Mouse (Mus musculus) heart, postnatal 25 days (tissue): ENCODE measurements around the gene Sh2d3c. TPM values are rescaled to one million over a fixed set of nuclear protein-coding genes. Genes with fewer than 3 reads are reported as not detected.

ENCODE experiments used
- DNase-seq: peaks from one replicate; pipeline ENCODE4 v3.0.0; 2022; ENCODE audit warnings: low spot score
- intact Hi-C: fragments of 180-260 bp; cut with DNase I; formaldehyde crosslinking; loops from one replicate; pipeline ENCODE4 v1.15.1; 2025
- total RNA-seq, 2 experiments: library from RNA; stranded (reverse); gene quantifications; 2 replicates each; pipeline ENCODE4 v1.2.3; 2021

Sh2d3c gene
- total RNA-seq, 2 experiments from 2014 or later, result 20.7 to 25.4 TPM

DNA sequence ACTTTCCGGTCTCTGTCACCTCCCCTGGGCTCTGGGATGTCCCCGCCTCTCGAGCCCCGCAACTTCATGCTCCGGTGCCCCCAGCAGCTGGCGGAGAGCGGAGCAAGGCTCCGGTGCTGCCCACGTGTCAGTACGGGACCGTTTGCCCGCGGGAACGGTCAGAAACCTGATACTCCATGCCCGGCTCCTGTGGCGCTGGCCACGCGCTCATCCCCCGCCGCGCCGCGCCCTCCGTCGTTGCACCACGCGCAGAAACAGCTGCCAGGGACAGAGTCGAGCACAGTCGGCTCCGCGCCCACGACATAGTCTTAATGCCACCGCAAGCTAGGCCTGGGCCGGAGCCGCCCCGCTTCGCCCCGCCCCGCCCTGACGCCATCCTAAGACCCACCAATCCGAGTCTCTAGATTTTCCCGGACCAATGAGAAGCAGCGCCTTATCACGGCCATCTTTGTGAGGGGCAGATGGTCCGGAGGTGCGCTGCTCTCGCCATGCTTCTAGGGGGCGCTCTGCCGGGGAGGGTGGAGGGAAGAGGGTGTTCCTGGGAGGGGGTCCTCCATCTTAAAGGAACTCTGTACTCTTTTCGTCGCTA is 26.9 kb upstream of the Sh2d3c start:
- intact Hi-C loops, result loop anchor here (2.0 kb wide), 1 partner anchor 15 kb away; no protein-coding TSS in a partner anchor
- DNase-seq, result peak; percentile 92

DNA sequence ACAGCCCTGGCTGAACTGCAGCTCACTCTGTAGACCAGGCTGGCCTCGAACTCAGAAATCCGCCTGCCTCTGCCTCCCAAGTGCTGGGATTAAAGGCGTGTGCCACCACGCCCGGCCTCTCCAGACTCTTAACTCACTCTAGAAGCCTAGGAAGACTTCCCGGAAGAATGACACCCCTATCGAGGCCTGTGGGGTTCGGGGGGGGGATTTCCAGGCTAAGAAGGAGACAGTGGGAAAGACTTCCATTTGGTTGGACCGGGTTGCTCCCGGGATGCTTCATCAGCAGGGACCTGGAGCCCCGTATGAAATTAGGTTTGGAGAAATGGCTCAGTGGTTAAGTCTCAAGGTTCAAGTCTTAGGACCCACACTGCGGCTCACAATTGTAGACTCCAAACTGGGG is 26.2 kb upstream of the Sh2d3c start:
- DNase-seq, result no peak
- intact Hi-C loops, result loop anchor here (2.0 kb wide), 1 partner anchor 14 kb away; no protein-coding TSS in a partner anchor

DNA sequence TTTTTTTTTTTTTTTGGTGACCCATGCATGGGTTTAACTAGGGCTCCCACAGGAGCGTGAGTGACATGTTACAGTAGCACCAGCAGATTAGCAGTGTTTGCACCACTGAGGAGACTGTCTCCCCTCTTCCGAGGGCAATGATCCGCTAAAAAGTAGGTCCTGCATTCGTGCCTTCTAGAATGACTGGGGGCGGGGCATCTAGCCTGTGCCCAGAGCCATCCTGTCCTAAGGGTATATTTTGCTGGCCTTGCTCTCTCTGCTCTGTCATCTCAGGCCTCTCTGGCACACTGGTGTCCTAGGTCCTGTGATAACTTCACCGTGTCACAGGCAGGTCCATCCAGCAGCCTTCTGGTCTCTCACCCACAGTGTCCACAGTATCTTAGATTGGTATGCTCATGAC is 21.2 kb upstream of the Sh2d3c start:
- intact Hi-C loops, result no loop called here
- no peak for DNase-seq

DNA sequence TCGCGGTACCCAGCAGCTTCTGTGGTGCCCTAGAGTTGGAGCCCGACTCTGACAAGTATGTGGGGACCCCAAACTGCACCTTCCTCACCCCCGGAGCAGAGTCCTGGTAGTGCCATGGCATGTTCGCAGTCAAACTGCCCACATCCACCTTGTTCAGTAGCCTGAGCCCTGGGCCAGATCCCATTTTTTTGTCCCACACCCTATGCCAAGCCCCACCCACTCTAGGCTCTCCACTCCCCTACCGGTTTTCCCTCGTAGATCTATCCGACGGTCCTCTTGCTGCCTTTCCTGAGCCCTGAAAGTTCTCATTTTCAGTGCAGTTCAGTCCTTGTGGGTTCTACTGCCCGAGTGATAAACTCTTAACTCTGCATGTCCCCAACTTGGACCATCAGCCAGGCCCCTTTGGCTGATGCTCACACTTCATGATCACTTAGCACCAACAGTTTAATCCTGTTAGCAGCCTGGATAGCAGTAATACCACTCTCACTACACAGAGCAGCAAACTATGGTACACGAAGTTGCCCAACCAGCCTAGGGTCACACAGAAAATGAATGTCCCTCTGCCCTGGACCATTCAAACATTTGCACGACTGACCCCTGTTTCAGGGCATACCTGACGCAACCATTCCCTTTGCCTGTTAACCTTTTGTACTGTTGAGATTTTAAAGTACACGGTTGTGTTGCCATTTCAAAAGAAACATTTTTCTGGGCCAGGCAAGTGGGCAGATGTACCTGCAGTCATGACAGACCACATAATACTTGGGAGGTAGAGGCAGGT is 19.7 kb upstream of the Sh2d3c start:
- no peak for DNase-seq
- intact Hi-C loops, result no loop called here

DNA sequence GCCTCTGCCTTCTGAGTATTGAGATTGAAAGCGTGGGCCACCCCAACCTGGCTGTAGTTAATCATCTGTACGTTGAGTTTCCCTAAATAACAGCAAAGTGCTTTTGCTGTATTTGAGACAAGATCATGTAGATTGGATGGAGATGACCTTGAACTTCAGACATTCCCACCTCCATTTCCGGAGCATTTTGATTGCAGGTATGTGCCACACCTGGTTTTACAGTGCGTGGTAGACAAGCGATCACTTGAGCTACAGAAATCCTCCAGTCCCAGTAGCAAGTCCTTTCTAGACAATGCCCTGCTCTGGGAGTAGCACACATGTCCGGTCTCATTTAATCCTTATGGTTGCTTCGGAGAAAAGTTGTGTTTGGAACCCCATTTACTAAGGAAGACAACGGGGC is 17.8 kb upstream of the Sh2d3c start:
- DNase-seq, result no peak
- intact Hi-C loops, result no loop called here

DNA sequence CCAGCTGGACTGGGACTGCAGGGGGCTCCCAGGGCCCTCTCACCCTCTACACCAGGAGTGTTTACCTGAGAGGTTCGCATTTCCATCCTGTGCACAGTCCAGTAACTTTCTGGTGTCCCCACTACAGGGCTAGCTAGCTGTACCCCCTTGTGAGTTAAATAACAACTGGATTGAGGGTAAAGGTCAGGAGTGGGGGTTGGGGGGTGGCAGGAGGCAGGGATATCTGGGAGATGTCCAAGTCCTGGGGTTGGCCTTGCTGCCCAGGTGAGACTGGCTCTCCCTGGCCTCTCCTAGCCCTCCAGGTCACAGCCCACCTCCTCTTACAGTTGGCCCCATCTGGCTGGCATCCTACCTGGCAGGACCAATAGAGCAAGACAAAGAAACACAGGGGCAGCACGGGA is 16.8 kb upstream of the Sh2d3c start, which contains the start of gene Fpgs:
Gene Fpgs (minus strand): TSS at position 125 of the 401 bp plus-strand sequence.
- intact Hi-C loops, result no loop called here

DNA sequence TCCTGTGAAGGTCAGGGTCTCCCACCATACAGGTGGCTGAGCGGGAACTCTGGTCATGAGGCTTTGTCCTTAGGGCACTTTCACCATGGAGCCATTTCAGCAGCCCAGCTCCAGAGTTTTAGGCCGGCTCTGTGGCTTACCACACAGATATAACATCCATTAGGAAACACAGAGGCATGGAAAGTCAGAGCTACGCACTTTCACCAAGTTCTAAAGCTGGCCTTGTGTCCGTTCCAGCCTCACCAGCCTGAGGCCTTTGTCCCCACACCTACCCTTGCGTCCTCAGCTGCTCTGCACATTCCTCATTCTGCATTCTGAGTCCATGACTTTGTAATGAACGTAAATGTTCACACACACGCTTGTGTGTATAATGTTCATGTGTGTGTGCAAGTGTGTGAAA is 15.8 kb upstream of the Sh2d3c start:
- no peak for DNase-seq
- intact Hi-C loops, result no loop called here

More for the DNA sequence above, 16.8 kb upstream of the Sh2d3c start, which contains the start of gene Fpgs:
- no peak for DNase-seq

DNA sequence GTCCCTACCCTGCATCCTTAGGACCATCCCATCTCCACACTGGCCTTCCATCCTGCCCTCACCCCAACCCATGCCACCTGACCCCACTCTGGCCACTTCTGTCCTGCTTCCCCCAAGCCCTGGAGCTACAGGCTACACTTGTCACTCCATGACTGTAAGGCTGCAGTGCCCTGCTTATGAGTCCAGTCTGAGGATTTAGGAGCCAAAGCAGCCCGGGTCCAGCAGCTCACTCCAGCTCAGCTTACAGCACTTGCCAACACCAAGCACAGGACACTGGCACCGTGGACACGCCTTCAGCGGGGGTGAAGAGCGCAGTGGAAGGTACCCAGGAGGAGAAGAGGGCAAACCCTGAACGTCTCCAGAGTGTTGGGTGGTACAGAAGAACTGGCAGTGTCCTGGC is 13.9 kb upstream of the Sh2d3c start:
- intact Hi-C loops, result no loop called here
- no peak for DNase-seq

DNA sequence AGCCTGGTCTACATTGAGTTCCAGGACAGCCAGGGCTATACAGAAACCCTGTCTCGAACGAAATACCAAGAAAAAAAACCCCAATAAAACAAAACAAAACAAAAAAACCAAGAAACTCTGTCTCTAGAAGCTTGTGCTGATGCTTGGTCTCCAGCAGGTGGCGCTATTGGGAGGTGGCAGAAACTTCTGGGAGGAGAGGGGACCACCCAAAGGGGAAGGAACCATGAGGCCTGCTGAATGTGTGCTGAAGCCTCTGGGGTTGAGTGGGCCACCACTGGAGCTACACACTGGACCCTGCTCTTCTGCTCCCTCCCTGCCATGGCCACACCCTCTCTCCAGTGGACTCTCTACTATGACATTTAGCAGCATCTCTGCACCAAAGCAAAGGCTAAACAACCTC is 12.2 kb upstream of the Sh2d3c start:
- intact Hi-C loops, result loop anchor here (2.0 kb wide), 1 partner anchor 14 kb away; no protein-coding TSS in a partner anchor
- DNase-seq, result no peak

DNA sequence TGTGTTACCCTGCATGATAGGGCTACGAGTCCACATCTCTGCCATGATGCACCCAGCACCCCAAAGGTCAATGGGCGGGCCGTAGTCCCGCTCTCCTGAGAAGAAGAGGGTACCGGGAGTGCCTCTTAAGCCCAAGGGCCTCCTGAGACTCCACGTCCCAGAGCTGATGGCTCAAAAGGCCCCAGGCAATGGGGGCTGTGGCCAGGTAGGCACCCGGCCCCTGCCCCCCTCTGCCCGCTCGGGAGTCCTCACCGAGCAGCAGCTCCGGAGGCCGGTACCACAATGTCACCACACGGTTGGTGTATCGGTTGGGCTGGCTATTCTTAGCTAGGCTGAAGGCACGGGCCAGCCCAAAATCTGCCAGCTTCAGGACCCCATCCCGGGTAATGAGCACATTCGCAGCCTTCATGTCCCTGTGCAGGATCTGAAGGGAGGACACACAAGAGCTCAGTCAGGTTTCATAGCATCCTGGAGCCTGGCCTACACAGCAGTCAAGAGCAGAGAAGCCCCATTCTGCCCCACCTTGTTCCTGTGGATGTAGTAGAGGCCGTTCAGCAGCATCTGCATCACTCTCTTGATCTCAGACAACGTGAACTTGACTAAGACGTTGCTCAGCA is 11.2 kb upstream of the Sh2d3c start:
- DNase-seq, result no peak
- intact Hi-C loops, result loop anchor here (2.0 kb wide), 2 partner anchors 15 to 145 kb away; no protein-coding TSS in a partner anchor

DNA sequence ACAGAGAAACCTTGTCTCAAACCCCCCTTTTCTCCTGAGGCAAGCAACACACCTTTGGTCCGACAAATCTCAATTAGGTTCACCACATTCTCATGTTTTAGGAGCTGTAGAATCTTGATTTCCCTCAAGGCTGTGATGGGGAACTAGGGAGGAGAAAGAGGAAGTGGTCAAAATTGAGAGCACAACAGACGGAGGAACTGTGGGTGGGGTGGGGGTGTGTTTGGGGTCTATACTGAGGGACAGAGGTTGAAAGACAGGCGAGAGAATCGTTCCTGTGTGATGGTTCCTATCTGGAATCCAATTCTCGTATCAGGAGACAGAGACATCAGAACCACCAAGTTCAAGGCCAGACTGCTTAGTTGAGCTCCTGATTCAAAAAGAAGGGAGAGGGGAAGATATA is 10.4 kb upstream of the Sh2d3c start:
- DNase-seq, result no peak
- intact Hi-C loops, result loop anchor here (2.0 kb wide), 1 partner anchor 144 kb away; no protein-coding TSS in a partner anchor

DNA sequence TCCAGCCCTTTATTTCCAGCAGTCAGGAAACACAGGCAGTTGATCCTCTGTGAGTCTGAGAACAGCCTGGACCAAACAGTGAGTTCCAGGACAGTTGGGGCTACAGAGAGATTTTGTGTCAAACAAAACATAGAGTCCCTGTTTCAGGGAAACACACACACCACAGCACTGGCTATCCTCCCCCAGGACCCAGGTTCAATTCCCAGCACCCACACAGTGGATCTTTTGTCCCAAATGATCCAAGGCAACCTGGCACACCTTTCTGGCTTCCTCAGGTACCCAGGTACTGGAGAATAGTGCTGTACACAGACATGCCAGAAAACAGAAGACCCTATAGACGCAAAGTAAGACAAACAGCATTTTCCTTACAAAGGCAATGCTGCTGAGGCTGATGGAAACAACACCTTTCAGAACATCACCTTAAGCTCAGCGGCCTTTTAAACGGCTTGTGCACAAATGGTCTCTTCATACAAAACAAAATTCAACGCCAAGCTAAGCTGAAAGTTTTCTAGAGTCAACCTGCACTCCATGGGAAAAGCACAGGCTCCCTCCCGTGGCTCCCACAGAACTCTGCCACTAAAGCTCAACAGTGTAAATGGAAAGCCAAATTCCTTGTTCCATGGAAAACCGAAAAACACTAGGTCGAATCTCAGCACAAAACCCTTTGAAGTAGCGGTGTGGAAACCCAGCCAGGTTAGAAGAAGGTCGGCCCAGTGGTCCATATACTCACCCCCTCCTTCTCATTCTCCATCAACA is 9.4 kb upstream of the Sh2d3c start:
- intact Hi-C loops, result loop anchor here (2.0 kb wide), 2 partner anchors 135 to 143 kb away; partner anchors contain the start of gene Stxbp1
- DNase-seq, result no peak

DNA sequence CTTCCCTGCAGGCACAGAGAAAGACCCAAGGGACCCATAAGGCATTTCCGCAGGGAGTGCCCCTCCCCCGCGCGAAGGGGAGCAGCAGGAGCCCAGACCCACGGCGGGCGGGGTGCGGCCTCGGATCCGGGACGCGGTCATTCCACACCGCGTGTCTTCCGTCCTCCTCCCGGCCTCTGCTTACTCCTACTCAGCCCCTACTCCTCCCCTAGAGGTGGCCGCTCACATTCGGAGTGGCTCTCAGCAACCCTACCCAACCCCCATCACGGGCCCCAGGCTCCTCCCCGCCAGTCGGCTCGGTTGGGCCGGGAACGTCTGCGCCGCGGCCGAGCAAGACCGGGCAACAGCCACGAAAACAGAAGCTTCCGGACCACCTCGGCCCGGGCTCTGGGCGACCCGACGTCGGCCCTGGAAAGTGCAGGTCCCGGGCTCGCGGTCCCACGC is 8.7 kb upstream of the Sh2d3c start:
- peak; percentile 64 for DNase-seq
- intact Hi-C loops, result loop anchor here (2.0 kb wide), 1 partner anchor 135 kb away; the partner anchor contains the start of gene Stxbp1

DNA sequence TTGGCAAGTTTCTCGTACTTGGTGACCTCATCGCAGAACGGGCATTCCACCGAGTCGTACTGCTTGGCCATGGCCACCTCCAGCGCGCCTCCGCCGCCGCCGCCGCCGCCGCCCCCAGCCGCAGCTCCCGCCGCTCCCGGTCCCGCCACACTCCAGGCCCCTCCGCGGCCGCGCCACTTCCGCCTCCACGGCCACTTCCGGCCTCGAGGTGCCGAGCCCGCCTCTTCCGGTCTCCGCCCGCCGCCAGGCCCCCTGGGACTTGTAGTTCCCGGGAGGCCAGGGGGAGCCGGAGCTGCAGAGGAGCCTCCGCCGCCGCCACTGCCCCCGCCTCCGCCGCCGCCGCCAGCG is 8.3 kb upstream of the Sh2d3c start:
- intact Hi-C loops, result loop anchor here (2.0 kb wide), 1 partner anchor 134 kb away; the partner anchor contains the start of gene Stxbp1
- DNase-seq, result peak; percentile 92

DNA sequence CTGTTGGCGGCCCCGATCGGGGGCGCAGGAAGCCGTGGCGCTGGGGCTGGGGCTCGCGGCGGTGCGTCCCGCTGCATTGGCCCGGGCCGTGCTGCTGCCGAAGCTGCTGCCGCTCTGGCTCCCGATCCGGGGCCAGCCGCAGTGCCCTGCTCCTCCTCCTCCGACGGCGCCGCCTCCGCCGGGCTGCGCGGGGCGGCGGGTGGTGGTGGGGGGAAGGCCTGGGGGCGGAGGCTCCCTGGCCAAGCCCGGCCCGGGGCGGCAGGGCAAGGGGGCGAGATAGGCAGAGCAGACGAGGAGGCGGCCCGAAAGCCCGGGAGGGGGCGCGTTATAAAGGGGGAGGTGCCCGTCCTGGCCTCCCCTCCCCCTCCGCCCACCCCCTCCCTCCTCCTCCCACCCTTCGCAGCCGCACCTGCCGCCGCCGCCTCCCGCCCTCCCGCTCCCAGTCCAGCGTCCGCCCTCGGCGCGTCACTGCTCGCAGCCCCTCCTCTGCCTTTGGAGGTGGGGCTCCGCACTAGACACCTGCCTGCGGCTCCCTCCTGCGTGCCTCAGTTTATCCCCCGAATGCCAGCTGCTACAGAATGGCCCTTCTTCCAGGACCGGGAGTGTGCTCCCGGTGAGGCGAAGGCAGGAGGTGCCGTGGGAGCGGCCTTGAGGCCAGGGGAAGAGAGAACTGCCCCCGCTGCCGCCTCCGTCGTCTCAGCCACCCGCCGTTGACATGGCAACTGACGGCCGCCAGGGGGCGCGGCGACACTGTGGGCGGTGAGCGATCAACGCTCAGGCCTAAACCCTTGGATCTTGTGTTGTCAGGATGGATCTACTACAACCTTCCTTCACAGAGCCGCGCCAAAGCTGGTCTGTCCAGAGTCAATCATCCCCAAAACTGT is 7.7 kb upstream of the Sh2d3c start, which contains the start of gene Cdk9:
Gene Cdk9 (minus strand): TSS at position 143 of the 884 bp plus-strand sequence.
- intact Hi-C loops, result loop anchor here (2.0 kb wide), 1 partner anchor 134 kb away; the partner anchor contains the start of gene Stxbp1
- DNase-seq, result peak; percentile 86

DNA sequence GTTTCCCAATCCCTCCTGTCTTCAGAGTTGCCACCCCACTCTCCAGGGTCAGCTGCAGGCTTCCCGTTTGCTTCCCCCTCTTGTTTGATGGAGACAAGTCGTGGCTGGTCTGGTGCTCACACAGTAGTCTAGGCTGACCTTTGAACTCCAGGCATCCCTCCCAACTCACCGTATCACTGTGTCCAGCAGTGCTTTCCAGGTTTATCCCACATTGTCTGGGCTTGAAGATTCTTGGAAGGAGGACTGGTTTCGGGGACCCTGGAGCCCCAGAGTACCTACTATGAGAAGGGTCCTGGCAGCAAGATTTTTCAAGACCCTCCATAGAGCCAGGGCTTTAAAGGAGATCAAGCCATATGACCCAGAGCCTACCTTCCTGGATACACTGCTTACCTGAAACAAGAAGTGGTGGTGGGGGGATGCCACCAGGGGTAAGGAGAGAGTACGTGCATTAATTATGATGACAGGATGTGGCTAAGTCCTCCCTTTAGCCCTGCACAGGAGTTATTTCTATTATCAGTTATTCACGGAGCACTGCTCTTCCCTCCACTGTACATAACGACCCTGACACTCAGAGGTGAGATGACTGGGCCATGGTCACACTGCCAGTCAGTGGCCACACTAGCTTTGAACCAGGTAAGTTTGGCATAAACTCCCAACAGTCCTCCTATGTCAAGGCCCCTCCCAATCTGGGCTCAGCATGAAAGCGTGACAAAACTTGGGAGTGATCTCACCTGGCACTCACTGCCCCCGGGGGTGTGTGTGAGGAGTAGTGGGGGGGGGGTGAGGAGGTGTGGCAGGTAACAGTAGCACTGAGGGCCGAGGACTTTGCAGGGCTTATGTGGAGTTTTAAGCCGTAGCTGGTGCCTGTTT is 6.5 kb upstream of the Sh2d3c start:
- DNase-seq, result no peak
- intact Hi-C loops, result loop anchor here (1.0 kb wide), 1 partner anchor 43 kb away; the partner anchor contains the start of gene Tor2a

DNA sequence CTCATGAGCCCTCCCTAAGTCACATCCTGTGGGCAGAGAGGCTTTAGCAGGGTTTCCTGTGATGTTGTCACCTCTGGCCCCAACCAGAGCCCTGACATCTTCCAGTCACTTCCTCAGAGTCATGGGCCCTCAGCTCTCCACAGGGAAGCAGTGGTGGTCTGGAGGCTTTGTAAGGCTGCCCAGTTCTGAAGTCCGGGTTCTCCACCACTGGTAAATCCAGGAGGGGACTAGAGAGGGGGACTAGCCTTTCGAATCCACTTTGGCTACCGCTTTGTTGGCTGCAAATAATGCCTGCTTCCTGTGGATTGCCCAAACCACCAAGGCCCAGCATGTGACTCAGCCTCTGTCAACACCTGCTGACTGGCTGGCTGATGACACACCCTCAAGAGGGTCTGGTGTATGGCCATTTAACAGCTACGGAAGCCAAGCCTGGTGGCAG is 5.8 kb upstream of the Sh2d3c start:
- peak; percentile 44 for DNase-seq
- intact Hi-C loops, result loop anchor here (1.0 kb wide), 1 partner anchor 42 kb away; the partner anchor contains the start of gene Tor2a

DNA sequence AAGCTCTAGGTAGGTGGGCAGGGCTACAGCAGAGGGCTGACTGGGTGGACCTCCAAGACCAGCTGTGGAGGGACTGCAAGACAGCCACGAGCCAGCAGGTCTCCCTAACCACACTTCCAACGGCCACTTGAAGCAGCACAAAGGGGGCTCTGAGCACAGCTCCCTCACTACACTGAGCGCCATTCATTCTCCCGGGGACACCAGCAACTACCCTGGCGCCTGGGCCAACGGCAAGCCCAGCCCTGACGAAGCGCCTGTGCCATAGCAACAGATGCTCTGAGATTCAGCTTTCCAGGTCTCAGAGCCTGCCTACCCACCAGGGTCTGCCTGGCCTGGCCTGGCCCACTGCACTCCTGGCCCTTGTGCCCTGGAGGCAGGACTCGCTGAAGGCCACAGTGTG is 2.1 kb upstream of the Sh2d3c start:
- DNase-seq, result no peak
- intact Hi-C loops, result no loop called here
